Mouse (Mus musculus) bone marrow, adult 2 months (tissue): ENCODE results near the gene Slc1a1. TPM values are rescaled to one million over a fixed set of nuclear protein-coding genes. Genes with fewer than 3 reads are reported as not detected.

ENCODE experiments used
- H3K27ac ChIP-seq: fragments of 200-500 bp; 2 replicates; pipeline ENCODE4 v1.5.1; 2012; ENCODE audit warnings: low read depth, mild to moderate bottlenecking, control low read depth, inconsistent platforms, low read length; ENCODE audit not compliant: control insufficient read depth, poor library complexity, insufficient read depth
- H3K4me1 ChIP-seq: fragments of 200-500 bp; 2 replicates; pipeline ENCODE4 v1.6.1; 2011; ENCODE audit warnings: low read length; ENCODE audit not compliant: control insufficient read depth, insufficient read depth
- H3K4me3 ChIP-seq: fragments of 200-500 bp; replicated peaks from 2 replicates; pipeline ENCODE3; 2011; ENCODE audit warnings: mild to moderate bottlenecking, low read depth, low read length, control low read depth; ENCODE audit not compliant: control insufficient read depth
- CTCF ChIP-seq: fragments of 200-500 bp; IDR thresholded peaks from 2 replicates; pipeline ENCODE4 v1.5.1; 2011; ENCODE audit warnings: low read length, control low read depth; ENCODE audit not compliant: control insufficient read depth, insufficient read depth
- POLR2A ChIP-seq: fragments of 200-500 bp; IDR thresholded peaks from 2 replicates; pipeline ENCODE4 v1.6.1; 2011; ENCODE audit warnings: low read depth, mild to moderate bottlenecking, control low read depth, low read length, borderline replicate concordance; ENCODE audit not compliant: control insufficient read depth
- WGBS: fragments of 180-500 bp; shearing (Covaris S2); methylation state at CpG from one replicate; pipeline ENCODE4 v1.1.7; 2018; 5-methylcytosine and 5-hydroxymethylcytosine counted together
- polyA plus RNA-seq: library from polyadenylated mRNA; stranded (reverse); fragments of >200 nt; gene quantifications from 2 replicates; pipeline ENCODE4 v1.2.4, GENCODE M21; 2011; ENCODE audit warnings: low replicate concordance; ENCODE audit not compliant: missing spikeins, insufficient read depth, insufficient read length

Gene Slc1a1
- polyA plus RNA-seq, 1 experiment, result 1.9 TPM

DNA sequence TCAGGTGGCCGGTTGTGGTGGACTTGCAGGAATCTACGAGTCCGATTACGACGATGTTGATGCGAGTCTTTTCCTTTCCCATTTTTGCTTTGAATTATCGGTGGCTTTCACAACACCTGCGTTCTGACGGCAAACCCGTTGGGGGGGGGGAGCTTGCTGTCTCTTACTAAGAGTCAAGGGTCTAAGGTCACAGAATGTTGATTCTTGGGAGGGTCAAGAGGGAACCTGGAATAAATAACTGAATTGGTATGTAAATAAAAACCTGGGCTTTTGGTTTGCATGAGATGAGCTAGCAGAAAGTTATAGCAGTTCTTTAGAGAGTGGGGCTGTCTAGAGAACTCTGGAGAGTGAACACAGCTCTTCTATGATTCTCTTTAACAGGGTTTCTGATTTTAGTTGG is 28.8 kb downstream of the Slc1a1 start:
- Histone ChIP-seq H3K4me1 (no peaks in the 10 kb centered on the region), H3K27ac (no peak overlapping the region), H3K4me3 (no peak overlapping the region)
- no peak for TF ChIP-seq POLR2A
- no peak for TF ChIP-seq CTCF
- 94% methylated on average over 10 of the region's 10 CpGs for WGBS

GRCm38 (mm10) chr19:28864981-28865380 is 30.1 kb downstream of the Slc1a1 start:
- no peak for TF ChIP-seq CTCF
- TF ChIP-seq POLR2A, result no peak
- 79% methylated on average over 6 of the region's 6 CpGs for WGBS
- H3K27ac ChIP-seq, result no peak overlapping the region
- H3K4me1 ChIP-seq, result no peaks in the 10 kb centered on the region
- H3K4me3 ChIP-seq, result no peak overlapping the region

- Histone ChIP-seq H3K4me1 (no peaks in the 10 kb centered on the region), H3K4me3 (no peak overlapping the region), H3K27ac (no peak overlapping the region)
- no peak for TF ChIP-seq CTCF
- TF ChIP-seq POLR2A, result no peak
- WGBS, result 77% methylated on average over 1 of the region's 1 CpGs
Measured at GRCm38 (mm10) chr19:28865501-28865900, 30.7 kb downstream of the Slc1a1 start.

DNA sequence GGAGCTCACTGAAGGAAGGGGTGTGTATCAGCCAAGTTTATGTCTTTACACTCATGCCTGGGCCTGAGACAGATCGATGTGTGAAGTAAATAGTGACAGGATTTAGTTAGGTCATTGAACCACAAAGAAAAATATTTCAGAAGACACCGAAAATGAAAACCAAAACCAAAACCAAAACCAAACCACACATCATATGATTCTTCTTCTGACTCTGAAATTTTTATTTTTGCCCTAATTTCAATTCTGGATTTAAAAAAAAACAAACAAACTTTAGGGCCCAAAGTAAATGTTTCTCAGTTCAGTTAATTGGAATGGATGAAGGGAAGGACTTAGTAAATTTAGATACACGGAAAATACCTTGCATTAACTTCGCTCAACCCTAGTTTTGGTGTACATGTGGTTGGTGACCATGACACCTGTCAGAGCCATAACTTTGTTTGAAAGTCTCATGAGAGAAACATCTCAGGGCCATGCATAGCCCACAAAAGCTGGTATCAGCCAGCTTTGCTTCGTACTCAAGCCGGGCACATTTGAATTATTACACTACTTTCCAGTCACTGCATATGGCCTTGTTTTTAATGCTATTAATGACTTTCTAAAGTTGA is 34.5 kb downstream of the Slc1a1 start:
- 62% methylated on average over 6 of the region's 6 CpGs for WGBS
- no peak overlapping the region for H3K27ac ChIP-seq
- no peak overlapping the region for H3K4me3 ChIP-seq
- TF ChIP-seq POLR2A, result no peak
- no peak for TF ChIP-seq CTCF
- no peaks in the 10 kb centered on the region for H3K4me1 ChIP-seq

GRCm38 (mm10) chr19:28870351-28870750 is 35.5 kb downstream of the Slc1a1 start:
- WGBS, result 88% methylated on average over 2 of the region's 2 CpGs
- Histone ChIP-seq H3K4me1 (no peaks in the 10 kb centered on the region), H3K4me3 (no peak overlapping the region), H3K27ac (no peak overlapping the region)
- TF ChIP-seq CTCF (no peak), POLR2A (no peak)

DNA sequence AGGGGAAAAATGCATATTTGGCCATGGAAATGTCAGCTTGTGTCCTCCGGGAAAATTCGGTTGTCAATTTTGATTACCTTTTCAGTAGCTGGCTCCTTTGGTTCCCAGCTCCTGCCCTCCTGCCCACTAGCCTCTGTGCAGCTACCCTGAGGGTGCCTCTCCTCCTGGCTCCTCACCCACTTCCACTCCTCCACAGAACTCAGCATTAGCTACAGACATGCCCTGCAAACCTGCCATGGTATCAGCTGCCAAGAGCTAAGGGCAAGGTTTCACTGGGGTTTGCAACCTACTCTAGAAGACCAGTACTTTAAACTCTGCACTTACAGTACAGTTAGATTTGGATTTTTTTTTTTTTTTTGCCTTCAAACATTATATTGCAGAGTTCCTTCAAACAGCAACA is 44.6 kb downstream of the Slc1a1 start:
- TF ChIP-seq CTCF, result no peak
- TF ChIP-seq POLR2A, result no peak
- no peaks in the 10 kb centered on the region for H3K4me1 ChIP-seq
- H3K4me3 ChIP-seq, result no peak overlapping the region
- H3K27ac ChIP-seq, result no peak overlapping the region
- 84% methylated on average over 2 of the region's 2 CpGs for WGBS

GRCm38 (mm10) chr19:28883126-28883525 is 48.3 kb downstream of the Slc1a1 start:
- TF ChIP-seq POLR2A (no peak), CTCF (peak; percentile 60; the same call in 1 of the 2 replicates)
- H3K27ac ChIP-seq, result no peak overlapping the region
- 66% methylated on average over 1 of the region's 1 CpGs for WGBS
- no peak overlapping the region for H3K4me3 ChIP-seq
- H3K4me1 ChIP-seq, result no peaks in the 10 kb centered on the region

- TF ChIP-seq POLR2A, result no peak
- no peak for TF ChIP-seq CTCF
- 71% methylated on average over 1 of the region's 1 CpGs for WGBS
- Histone ChIP-seq H3K27ac (no peak overlapping the region), H3K4me3 (no peak overlapping the region), H3K4me1 (no peaks in the 10 kb centered on the region)
Measured at GRCm38 (mm10) chr19:28888496-28888895, 53.6 kb downstream of the Slc1a1 start.

DNA sequence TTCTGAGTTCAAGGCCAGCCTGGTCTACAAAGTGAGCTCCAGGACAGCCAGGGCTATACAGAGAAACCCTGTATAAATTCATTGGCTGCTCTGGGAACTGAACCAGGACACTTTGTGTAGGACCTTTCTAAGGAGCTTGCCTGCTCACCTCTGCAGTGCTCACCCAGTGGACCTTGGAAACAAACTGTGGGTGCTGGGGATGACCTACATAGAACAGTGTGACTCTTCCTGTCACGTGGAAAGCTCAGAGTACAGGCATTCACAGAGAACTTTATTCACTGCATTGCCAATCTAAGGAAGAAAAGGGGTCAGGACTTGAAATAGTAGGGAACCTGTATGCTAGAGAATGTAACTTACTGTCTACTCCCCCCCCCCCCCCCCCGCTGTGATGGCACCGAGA is 54.4 kb downstream of the Slc1a1 start:
- WGBS, result 62% methylated on average over 3 of the region's 3 CpGs
- no peaks in the 10 kb centered on the region for H3K4me1 ChIP-seq
- TF ChIP-seq CTCF, result no peak
- H3K4me3 ChIP-seq, result no peak overlapping the region
- H3K27ac ChIP-seq, result no peak overlapping the region
